Mouse (Mus musculus) gastrocnemius, adult 8-10 months (tissue): ENCODE results near the gene Dpf1. TPM values are rescaled to one million over a fixed set of nuclear protein-coding genes. Genes with fewer than 3 reads are reported as not detected.

Experiments used
- DNase-seq, 2 experiments: peaks; one replicate each; pipeline ENCODE4 v3.0.0; 2022; ENCODE audit warnings: low spot score in 2 of 2
- total RNA-seq, 4 experiments: library from RNA; stranded (reverse); gene quantifications; 2 replicates each; pipeline ENCODE4 v1.2.4; 2022

Gene Dpf1
- 1 to 10 TPM in 3 of 4 experiments, under 1 TPM in 1; 0.92 to 4.5 (median 2.0) TPM for total RNA-seq

DNA sequence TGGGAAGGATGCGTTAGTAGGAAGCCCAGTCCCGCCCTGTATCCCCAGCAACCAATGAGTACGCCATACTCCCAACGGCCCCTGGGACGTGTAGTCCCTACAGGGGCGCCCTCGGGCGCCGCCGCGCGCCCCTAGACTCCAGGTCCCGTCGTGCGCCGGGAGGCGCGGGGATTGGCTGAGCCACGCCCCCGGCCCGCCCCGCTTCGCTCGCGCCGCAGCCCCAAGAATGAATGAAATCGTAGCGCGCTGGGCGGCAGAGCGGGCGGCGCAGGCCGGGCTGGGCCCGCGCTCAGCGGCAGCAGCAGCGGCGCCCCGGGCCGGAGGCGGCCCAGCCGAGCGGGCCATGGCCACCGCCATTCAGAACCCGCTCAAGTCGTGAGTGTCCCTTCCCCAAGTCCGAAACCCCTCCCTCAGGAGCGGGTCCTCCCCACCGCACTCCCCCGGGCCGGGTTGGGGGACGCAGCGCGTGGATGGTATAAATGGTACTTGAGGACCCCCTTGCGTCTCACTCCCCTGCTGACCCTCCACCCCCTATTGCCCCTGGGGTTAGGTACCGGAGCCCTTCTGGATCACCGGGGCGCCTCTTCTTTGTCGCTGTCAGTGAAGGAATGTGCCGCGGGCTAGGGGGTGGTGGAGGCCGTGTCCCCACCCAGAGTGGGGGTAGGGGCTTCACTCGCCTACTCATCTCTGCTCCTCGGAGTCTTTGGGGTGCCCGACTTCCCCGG lies at the start of gene Dpf1:
Gene Dpf1 (plus strand): TSS at position 214 of the 725 bp plus-strand sequence.
- peak; percentile 60 to 77 for DNase-seq

- no peak for DNase-seq
These were observed 47.9 kb upstream of the Dpf1 start for GRCm38 (mm10) chr7:29255875-29256274.

DNA sequence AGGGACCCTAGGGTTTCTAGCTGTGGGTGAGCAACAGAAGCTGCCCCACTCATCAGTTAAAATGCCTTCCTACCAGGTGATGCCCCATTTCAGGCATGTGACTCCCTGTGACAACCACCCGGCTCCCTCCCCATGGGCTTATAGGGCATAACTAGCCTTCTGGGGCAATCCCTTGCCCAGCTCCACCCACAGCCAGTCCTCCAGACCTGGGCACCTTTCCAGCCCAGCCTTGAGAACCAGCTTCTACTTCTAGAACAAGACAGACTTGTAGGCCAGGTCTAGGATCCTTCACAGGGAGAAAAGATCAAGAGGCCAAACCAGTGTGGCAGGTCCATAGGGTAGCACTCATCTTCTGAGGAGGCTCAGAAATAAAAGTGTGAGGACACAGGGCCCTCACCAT lies 46.4 kb upstream of the Dpf1 start:
- DNase-seq = no peak

DNA sequence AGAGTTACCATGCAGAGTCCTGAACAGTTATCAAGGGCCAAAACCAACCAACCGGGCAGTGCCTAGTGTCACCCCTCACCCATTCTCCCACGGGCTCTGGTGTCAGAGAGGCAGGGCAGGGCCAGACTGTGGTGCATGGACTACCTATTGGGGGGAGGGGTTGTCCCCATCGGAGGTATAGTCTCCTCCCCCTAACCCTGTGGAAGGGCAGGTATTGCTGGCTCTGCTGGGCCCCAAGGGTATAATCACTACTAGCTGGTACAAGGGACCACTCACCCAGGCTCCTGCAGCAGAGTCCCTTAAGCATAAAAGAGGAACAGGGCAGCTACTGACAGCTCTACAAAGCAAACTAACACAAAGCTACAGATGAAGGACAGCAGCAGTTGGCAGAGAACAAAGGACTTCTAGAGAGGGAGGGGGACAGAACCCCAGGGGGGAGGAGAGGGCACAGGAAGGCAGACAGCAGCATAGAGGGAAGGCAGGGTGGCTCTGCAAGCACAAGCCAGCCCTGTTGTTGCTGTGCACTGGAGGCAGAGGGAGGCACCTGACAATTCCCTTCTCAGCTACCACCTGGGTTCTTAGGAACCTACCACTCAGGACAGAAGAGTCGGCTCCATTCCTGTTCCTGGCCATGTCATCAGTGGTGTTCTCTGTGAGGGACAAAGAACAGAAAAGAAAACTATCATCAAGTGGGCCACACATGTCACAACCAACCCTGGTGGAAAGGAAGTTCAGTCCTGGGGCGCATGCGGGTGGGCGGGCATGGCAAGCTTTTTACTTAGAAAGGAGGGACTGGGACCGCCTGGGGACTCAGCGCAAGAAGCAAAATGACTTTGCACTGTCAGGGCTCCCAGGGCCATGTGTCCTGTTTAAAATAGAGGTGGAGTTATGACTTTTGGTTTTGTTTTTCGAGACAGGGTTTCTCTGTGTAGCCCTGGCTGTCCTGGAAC lies 43.7 kb upstream of the Dpf1 start:
- no peak for DNase-seq

DNA sequence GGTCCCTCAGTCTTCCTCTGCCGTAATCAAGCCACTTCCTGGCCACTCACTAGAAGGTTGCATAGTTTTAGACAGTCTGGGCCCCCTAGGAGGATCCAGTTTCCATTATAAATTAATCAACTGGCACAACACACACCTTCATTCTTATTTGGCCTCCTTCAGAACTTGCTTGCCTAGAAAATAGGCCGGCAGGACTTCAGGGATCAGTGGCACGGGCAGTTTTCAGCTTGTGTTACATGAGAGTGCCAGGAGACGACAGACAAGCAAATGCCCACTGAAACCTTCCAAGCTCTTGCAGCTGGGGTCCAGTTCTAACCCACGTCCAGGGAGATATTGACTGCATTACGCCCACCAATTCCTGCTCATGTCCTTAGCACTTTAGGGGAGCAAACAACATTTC lies 41.6 kb upstream of the Dpf1 start:
- no peak for DNase-seq

- DNase-seq = no peak
These were observed 39.9 kb upstream of the Dpf1 start for GRCm38 (mm10) chr7:29263831-29264230.

DNA sequence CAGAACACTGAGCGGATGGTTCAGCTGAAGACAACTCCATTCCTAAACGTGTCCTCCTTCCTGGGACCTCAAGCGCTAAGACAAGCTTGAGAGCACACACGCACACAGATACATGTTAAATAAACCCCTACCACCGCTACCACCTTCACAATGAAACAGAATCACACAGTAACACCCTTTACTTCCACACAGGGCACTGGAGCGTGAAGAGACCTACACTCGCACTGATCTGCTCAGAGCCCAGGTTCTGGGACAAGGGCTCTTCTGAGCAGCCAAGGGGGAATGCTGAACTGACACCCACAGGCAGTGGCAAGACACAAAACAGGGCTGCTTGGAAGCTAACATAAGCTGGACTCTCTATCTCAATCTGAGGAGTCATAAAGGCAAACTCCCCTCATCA lies 38.1 kb upstream of the Dpf1 start:
- DNase-seq = no peak

DNA sequence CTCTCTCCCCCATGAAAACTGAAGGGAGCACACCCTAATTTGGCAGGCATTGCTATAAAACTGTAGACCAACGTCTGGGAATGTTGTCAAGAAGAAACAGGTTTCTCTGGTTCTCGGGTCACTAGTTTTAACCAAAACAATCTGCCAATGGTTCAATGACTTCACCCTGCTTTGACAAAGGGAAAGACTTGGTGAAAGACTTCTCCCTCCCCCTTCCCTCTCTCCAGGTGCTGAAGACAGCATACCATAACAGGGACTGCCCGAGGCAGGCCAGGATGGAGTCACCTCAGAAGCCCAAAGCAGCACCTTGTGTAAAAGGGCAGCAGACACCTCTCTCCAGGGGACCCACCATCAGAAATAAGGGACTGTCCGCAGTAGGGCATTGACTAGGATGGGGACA lies 36.8 kb upstream of the Dpf1 start:
- no peak for DNase-seq

- DNase-seq = no peak
These were observed 33.3 kb upstream of the Dpf1 start for GRCm38 (mm10) chr7:29270445-29270844.

DNA sequence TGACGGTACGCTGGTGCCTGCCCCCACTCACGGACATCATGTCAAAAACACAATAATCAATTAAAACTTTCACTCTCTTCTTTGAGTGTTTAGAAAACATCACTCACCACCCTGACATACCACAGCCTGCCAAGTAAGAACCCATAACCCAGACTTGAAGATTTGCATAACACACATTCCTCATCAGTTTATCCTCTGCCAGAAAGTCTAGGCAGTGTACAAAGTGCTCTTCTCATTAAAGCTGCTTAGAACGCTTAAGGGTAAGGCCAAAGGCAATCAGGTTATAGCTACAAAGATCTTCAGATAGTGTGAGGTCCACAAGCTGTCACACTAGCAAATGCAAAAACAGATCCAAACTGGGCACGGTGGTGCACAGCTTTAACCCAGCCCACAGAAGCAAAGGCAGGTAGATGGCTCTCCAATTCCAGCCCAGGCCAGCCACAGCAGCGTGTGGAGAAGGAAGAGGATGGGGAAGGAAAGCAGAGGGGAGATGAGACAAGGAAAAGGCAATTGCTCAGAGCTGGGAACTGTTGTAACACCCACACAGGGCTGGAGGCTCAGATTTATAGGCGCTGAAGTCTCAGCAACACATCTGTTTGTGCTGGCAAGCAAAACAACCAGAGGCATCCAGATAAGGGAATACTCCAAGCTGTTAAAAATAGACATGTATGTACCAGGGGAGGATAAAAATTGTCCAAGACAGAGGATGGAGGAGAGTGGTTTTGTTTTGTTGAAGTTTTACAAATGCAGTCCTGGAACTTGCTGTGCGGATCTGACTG lies 31.9 kb upstream of the Dpf1 start:
- DNase-seq = no peak

DNA sequence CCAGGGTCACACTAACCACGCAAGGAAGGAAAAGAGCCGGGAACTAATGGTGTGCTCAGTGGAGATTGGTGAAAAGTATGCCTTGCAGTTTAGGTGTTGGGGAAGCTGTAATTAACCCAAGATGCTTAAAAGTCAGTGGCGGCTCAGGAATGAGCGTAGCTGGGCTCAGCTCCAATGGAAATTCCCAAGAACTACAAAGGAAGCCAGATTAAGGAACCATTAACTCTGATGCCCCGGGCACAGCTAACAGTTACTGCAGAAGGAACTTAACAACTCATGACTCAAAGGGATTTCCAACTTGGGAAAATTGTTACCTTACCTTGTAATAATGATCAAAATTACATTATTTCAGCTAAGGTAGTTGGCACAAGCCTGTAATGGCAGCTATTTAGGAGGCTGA lies 27.0 kb upstream of the Dpf1 start:
- no peak for DNase-seq

- no peak for DNase-seq
These were observed 26.2 kb upstream of the Dpf1 start for GRCm38 (mm10) chr7:29277510-29277909.

GRCm38 (mm10) chr7:29279261-29279660 lies 24.5 kb upstream of the Dpf1 start:
- DNase-seq = no peak

- DNase-seq = no peak
These were observed 23.8 kb upstream of the Dpf1 start for GRCm38 (mm10) chr7:29279924-29280323.

- DNase-seq = no peak
These were observed 22.9 kb upstream of the Dpf1 start for GRCm38 (mm10) chr7:29280801-29281200.

GRCm38 (mm10) chr7:29281201-29282073 lies 22.3 kb upstream of the Dpf1 start, which contains the start of gene Spint2:
Gene Spint2, minus strand, starts transcription at chr7:29281912.
- DNase-seq = peak in 1 of 2 experiments; percentile 24

DNA sequence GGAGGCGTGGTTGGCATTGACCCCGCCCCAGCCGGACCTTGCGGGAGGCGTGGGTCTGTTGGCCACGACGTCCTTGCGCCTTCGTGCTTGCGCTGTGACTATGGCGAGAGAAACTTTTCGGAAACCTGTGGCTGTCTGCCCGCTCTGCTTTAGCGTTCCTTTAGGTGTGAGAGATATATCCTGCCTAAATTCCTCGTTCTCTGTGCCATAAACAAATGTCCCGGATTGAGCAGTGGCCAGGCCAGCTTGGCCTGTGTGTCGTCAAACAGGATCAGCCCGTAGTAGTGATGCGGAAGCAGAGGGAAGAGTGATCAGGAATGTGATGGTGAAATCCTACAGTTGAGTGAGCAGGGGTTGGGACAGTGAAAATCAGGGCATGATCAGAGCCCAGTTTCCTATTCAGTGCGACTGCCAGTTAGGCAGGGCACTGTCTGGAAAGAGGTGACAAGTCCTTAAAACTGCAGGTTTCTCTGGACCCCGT lies 21.6 kb upstream of the Dpf1 start:
- no peak for DNase-seq

GRCm38 (mm10) chr7:29283876-29284275 lies 19.9 kb upstream of the Dpf1 start:
- DNase-seq = no peak

DNA sequence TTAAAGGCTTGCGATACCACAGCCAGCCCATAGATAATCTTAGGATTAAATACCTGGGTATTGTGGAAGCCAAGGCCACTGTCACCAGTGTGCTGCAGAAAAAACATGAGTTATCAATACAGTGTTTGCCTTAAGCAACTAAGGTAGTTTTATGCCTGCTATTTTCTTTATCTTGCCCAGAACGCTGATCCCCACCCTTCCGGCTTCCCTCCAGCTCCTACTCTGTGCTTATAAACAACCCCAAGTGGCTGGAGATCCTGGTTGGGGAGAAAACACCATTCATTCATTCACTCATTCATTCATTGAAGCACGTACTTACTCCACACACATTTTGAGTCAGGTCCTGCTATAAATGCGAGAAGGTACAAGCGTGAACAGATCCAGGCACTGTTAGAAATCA lies 19.2 kb upstream of the Dpf1 start:
- no peak for DNase-seq

DNA sequence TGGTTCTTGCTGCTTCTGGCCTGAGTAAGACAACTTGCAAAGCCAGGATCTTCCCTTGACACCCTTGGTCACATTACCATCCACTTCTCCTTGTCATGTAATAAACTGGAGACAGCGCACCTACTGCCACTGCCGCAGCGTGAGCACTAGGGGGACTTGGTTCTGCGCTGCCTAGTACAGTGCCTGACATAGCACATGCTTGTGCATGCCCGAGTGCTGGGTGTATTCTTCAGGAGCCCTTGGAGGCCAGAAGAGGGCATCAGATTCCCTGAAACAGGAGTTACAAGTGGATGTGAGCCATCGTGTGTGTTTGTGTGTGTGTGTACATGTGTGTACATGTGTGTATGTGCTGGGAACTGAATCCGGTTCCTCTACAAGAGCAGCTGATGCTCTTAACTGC lies 16.3 kb upstream of the Dpf1 start:
- no peak for DNase-seq

- DNase-seq = no peak
These were observed 15.7 kb upstream of the Dpf1 start for GRCm38 (mm10) chr7:29288079-29288478.
